Mouse (Mus musculus): Measurements from ENCODE around the gene Timmdc1.
"Not testable (repeated sequence)": the region's sequence is repeated elsewhere in the genome, so short reads cannot be mapped to it uniquely, and the experiment has no call there.

Gene Timmdc1

GRCm38 (mm10) chr16:38496604-38497140 is 25.8 kb downstream of the Timmdc1 start:
- no peak for DNase-seq (ENCODE audit: inconsistent ontology term)

- DNase-seq (ENCODE audit: inconsistent ontology term), result no peak
Observed at GRCm38 (mm10) chr16:38493890-38494289, 28.6 kb downstream of the Timmdc1 start.

- DNase-seq (ENCODE audit: inconsistent ontology term), result no peak
Observed at GRCm38 (mm10) chr16:38492551-38492950, 29.9 kb downstream of the Timmdc1 start.

- no peak for DNase-seq (ENCODE audit: inconsistent ontology term)
Observed at GRCm38 (mm10) chr16:38483582-38484309, 38.7 kb downstream of the Timmdc1 start.

GRCm38 (mm10) chr16:38482780-38483562 is 39.5 kb downstream of the Timmdc1 start:
- DNase-seq (ENCODE audit: inconsistent ontology term), result peak; percentile 4

DNA sequence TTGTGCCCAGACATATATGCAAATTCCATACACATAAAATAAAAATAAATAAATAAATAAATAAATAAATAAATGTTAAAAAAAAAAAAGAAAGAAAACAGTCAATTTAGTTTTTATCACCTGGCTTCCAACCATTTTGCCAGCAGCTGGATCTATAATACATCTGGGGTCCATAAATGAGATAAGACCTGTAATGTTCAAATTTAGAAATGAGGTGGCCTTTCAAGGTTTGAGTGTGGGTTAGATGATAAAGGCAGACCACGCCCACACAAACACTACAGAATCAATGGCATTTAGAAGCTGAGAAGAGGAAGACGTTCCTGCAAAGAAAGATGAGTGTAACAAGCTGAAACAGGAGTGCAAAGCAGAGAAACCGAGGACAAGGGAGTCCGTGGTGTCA is 41.1 kb downstream of the Timmdc1 start:
- DNase-seq (ENCODE audit: inconsistent ontology term), result no peak

- DNase-seq (ENCODE audit: inconsistent ontology term), result no peak
Observed at GRCm38 (mm10) chr16:38478296-38478695, 44.2 kb downstream of the Timmdc1 start.

GRCm38 (mm10) chr16:38477241-38477608 is 45.2 kb downstream of the Timmdc1 start:
- DNase-seq (ENCODE audit: inconsistent ontology term), result not testable (repeated sequence)

DNA sequence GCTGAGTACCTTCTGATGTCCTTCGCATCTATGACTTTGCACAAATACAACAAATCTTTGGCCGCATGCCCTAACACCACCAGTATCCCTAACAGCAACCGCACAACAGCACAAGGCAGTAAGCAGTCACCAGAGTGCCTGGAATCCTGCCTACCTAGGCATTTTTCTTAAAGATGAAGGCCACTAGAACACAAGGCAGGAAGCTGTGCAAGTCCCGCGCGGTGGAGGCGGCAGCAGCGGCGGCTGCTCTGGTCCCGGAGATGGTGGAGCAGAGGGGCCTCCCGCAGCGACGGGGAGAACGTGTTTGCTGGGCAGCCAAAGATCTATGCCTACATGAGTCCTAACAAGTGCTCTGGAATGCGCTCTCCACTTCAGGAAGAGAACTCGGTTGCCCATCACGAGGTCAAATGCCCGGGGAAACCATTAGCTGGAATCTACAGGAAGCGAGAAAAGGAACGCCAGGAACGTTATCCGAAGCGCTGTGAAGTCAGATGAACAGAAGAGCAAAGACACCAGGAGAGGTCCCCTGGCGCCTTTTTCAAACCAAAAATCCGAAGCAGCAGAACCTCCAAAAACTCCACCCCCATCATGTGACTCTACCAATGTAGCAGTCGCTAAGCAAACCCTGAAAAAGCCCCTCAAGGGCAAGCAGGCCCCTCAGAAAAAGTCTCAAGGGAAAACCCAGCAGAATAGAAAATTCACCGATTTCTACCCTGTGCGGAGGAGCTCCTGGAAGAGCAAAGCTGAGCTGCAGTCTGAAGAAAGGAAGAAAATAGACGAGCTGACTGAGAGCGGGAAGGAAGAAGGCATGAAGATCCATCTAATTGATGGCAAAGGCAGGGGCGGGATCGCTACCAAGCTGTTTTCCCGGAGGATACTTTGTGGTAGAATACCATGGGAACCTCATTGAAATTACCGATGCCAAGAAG is 45.9 kb downstream of the Timmdc1 start:
- DNase-seq (ENCODE audit: inconsistent ontology term), result peak; percentile 75

- peak; percentile 5 for DNase-seq (ENCODE audit: inconsistent ontology term)
Observed at GRCm38 (mm10) chr16:38475681-38476311, 46.7 kb downstream of the Timmdc1 start.

DNA sequence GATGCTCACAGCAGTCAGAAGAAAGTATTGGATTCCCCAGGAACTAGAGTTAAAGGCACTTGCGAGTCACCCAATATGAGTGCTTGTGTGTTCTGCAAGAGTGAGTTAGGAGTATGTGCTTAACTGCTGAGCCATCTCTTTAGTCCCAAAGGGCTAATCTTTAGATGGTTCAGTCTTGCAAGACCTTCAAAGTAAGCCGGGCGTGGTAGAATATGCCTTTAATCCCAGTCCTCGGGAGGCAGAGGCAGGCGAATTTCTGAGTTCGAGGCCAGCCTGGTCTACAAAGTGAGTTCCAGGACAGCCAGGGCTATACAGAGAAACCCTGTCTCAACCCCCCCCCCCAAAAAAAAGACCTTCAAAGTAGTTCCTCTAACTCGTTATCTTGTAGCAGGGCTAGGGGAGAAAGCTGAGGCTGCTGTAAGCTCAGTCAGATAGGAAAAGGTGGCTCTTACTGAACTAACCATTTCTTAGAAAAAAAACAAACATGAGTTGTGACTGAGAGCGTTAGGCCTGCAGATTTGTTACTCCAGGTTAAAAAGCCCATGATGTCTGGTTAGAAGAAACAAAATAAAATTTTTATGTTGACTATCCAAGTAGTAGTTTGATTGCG is 47.7 kb downstream of the Timmdc1 start:
- DNase-seq (ENCODE audit: inconsistent ontology term), result no peak

DNA sequence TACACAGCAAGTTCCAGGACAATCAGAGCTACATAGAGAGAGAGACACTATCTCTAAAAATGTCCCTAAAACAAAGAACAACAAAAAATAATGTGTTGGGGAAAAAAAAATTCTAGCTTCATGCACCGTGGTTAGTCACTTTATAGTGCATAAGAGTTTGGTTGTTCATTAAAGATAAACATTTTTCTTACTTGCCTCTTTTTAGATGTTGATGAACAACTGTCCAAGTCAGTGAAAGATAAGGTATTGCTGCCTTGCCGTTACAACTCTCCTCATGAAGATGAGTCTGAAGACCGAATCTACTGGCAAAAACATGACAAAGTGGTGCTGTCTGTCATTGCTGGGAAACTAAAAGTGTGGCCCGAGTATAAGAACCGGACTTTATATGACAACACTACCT is 48.8 kb downstream of the Timmdc1 start:
- DNase-seq (ENCODE audit: inconsistent ontology term), result no peak

DNA sequence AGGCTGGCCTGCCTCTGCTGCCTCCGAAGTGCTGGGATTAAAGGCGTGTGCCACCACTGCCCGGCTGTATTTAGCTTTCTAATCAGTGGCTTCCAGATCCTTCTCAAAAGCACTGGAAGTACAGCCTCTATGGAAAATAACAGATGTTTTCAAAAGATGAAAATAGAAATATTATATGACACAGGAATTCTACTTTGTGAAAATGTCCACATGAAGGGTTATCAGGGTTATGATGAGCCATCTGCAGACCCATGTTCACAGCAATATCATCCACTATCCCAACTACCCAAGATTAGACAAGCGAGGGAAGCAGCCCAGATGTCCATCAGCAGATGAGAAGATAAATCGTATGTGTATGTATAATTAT is 50.0 kb downstream of the Timmdc1 start:
- DNase-seq (ENCODE audit: inconsistent ontology term), result no peak

- no peak for DNase-seq (ENCODE audit: inconsistent ontology term)
Observed at GRCm38 (mm10) chr16:38471697-38472506, 50.6 kb downstream of the Timmdc1 start.

DNA sequence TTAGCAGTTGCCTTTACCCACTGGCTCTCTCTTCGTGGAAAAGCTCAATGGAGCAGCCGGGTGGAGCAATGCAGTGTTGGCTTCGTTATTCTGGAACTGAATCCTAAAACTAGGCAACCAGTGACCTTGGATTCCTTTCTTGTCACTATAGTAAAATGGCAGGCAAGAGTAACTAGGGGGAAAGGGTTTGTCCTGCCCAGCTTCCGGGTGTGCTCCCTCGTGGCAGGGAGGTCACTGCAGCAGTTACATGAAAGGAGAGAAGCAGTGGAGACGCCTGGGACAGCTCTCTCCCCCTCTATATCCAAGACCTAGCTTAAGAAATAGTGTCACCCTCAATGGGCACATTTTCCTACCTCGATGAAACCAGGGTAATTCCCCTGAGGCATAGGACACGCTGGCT is 53.0 kb downstream of the Timmdc1 start:
- no peak for DNase-seq (ENCODE audit: inconsistent ontology term)

- peak; percentile 37 for DNase-seq (ENCODE audit: inconsistent ontology term)
Observed at GRCm38 (mm10) chr16:38468706-38469018, 53.8 kb downstream of the Timmdc1 start.

GRCm38 (mm10) chr16:38467917-38468705 is 54.4 kb downstream of the Timmdc1 start:
- DNase-seq (ENCODE audit: inconsistent ontology term), result peak; percentile 54

DNA sequence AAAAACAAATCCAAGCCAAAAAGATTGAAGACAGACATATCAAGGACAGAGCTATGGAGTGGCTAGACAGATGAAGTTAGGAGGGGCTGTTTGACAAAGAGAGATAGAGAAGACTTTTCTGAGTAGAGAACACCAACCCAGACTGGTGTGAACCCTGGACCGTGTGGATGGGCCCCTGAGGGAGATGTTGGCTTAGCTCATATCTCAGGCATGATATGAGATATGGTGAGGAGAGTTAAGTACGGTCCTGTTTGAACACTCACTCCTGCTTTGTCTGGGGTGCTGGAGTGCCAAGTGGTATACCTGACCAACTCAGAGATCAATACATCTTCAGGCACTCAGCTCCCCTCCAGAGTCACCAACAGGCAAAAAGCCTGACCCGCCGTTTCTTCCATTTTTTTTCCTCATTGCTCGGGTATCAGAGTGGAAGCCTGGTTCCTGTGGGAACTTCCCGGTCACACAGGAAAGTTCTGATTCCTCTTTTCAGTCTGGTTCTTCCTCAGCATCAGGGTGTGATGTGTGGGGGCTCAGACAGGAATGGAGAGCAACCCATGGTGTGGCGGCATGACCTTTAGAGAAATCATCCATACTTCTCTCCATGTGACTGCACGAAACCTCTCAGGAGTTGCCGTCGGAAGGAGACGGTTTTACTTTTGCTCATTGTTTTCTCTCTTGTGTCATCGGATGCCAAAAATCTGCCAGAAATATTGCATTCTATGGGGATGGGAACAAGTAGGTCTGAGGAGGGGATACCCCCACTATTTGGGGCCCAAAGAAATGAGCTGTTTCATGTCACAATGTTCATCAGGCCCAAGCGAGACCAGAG is 55.2 kb downstream of the Timmdc1 start:
- DNase-seq (ENCODE audit: inconsistent ontology term), result no peak

DNA sequence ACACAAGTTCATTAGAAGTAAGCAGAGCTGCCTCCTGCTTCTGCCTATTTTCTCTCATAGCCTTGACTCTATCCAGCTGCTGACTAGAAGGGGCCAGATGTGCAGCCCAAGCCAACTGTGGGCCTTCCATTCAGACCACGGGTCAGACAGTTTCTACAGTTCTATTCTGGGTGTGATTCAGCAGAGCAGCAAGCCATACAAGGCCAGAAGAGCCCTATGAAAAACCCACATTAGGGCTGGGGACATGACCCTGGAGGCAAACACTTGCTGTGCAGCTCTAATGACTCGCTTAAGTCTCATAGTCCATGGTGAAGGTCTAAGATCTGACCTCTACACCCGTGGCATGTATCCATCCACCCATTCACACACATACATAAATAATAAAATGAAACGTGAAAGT is 56.4 kb downstream of the Timmdc1 start:
- DNase-seq (ENCODE audit: inconsistent ontology term), result no peak
